In genomic region chr9:41582711-41583236, GRCm38 (mm10) we compare ENCODE assay signal across 11 mouse cellular contexts.
DNase-seq lines count a peak whose midpoint lies in the region; ATAC-seq and TF ChIP-seq lines count a peak whose summit lies in the region.
"Had no signal": no experiment of that assay in that cellular context is flagged by ENCODE, and none has a peak within 500 bp of the region (broad histone marks: within the 10 kb centered on the region; RNA-seq: fewer than 3 reads in every experiment).

No protein-coding gene starts in this region.

- DNase-seq in left cerebral cortex, adult 2 months (ENCODE audit: extremely low spot score in 1 of 2, low spot score in 2 of 2) = no peak
- DNase-seq in left cerebral cortex, adult 11 months (ENCODE audit: low spot score) = no peak
- no peak for DNase-seq in ovary, postnatal 10 days (ENCODE audit: low spot score)
- DNase-seq in cerebellum, postnatal 25 days = no peak
- DNase-seq: cerebellum, adult 11-12 months; kidney, adult 8-10 months had no signal

- intact Hi-C loops in left cerebral cortex, adult 2 months (cut with DNase I) = loop anchor here (1.0 kb wide), 1 partner anchor 369 kb away; no protein-coding TSS in a partner anchor

- peak; percentile 31; the same call in 1 of the 2 replicates for TF ChIP-seq POLR2A in embryonic fibroblast, embryonic 13.5 days (IDR thresholded peaks at IDR 0.05; ENCODE audit: low read depth, low read length)

- peak overlapping the region; percentile 4 for H3K9ac ChIP-seq in intestine, embryonic 15.5 days
- peak overlapping the region; percentile 94 for H3K9ac ChIP-seq in neural tube, embryonic 15.5 days (replicated peaks)

- peak overlapping the region; percentile 74 for H3K4me3 ChIP-seq in left cerebral cortex, adult 2 months
- H3K4me3 ChIP-seq in embryonic fibroblast, embryonic 13.5 days (ENCODE audit: insufficient read depth, low read length) = peak overlapping the region; percentile 98
- peak overlapping the region; percentile 52 for H3K4me3 ChIP-seq in intestine, embryonic 15.5 days (replicated peaks)
- H3K4me3 ChIP-seq in neural tube, embryonic 15.5 days (replicated peaks) = peak overlapping the region; percentile 62

- peaks cover 6% of the 10 kb centered on the region for H3K4me1 ChIP-seq in embryonic fibroblast, embryonic 13.5 days (ENCODE audit: control insufficient read depth, insufficient read depth, low read length)
- 0 out of 2 replicates have a peak, but pooled peaks cover 2% of the 10 kb centered on the region for H3K4me1 ChIP-seq in intestine, embryonic 15.5 days (replicated peaks)
- peaks cover 27% of the 10 kb centered on the region for H3K4me1 ChIP-seq in neural tube, embryonic 15.5 days

- H3K27me3 ChIP-seq in intestine, embryonic 15.5 days (replicated peaks) = no peaks in the 10 kb centered on the region
- no peaks in the 10 kb centered on the region for H3K27me3 ChIP-seq in neural tube, embryonic 15.5 days (replicated peaks)
- H3K27me3 ChIP-seq: Patski had no signal

- no peak for TF ChIP-seq CTCF in left cerebral cortex, adult 2 months (IDR thresholded peaks at IDR 0.05)
- TF ChIP-seq CTCF in embryonic fibroblast, embryonic 13.5 days (IDR thresholded peaks at IDR 0.05; ENCODE audit: borderline replicate concordance, insufficient read depth, low read length) = no peak

- peak overlapping the region; percentile 62 for H3K4me2 ChIP-seq in intestine, embryonic 15.5 days (replicated peaks)
- H3K4me2 ChIP-seq in neural tube, embryonic 15.5 days = peak overlapping the region; percentile 61

- peak overlapping the region; percentile 95 for H3K27ac ChIP-seq in left cerebral cortex, adult 2 months
- peak overlapping the region; percentile 95 for H3K27ac ChIP-seq in embryonic fibroblast, embryonic 13.5 days (ENCODE audit: insufficient read depth, low read length)
- peak overlapping the region; percentile 22; the same call in 1 of the 2 replicates for H3K27ac ChIP-seq in intestine, embryonic 15.5 days
- H3K27ac ChIP-seq in neural tube, embryonic 15.5 days (replicated peaks) = peak overlapping the region; percentile 98

- H3K9me3 ChIP-seq in intestine, embryonic 15.5 days = no peaks in the 10 kb centered on the region
- H3K9me3 ChIP-seq in neural tube, embryonic 15.5 days (replicated peaks) = no peaks in the 10 kb centered on the region

- no peaks in the 10 kb centered on the region for H3K36me3 ChIP-seq in intestine, embryonic 15.5 days
- no peaks in the 10 kb centered on the region for H3K36me3 ChIP-seq in neural tube, embryonic 15.5 days

- WGBS in intestine, embryonic 15.5 days = 34% methylated on average over 5 of the region's 5 CpGs
- WGBS in neural tube, embryonic 15.5 days = 17% methylated on average over 5 of the region's 5 CpGs

- ATAC-seq in intestine, embryonic 15.5 days = no peak
- ATAC-seq in neural tube, embryonic 15.5 days (ENCODE audit: low FRiP score) = no peak
- no peak for ATAC-seq in megakaryocyte, adult 5-6 weeks (ENCODE audit: poor library complexity, severe bottlenecking)
- ATAC-seq: Patski had no signal

Comparison
In these comparisons a context has a peak if more than half of its experiments do, and no peak if none do; other contexts are left out.
1. H3K27ac ChIP-seq: peak in every context shown above with its lines; median percentile 98 in neural tube, embryonic 15.5 days; 95 in left cerebral cortex, adult 2 months; 95 in embryonic fibroblast, embryonic 13.5 days; 22 in intestine, embryonic 15.5 days.